Mouse (Mus musculus) hindbrain, embryonic 14.5 days (tissue): ENCODE measurements around the gene Ubl4a. TPM values are rescaled to one million over a fixed set of nuclear protein-coding genes. Genes with fewer than 3 reads are reported as not detected.

ENCODE experiments used
- microRNA-seq: library from miRNA; unstranded; fragments of <30 nt; microRNA quantifications from one replicate; pipeline ENCODE4, GENCODE M21; 2016
- polyA plus RNA-seq: library from polyadenylated mRNA; unstranded; fragments of >200 nt; fragmentation: Nextera tagmentation; extraction: Ambion mirVana; gene quantifications from 2 replicates; pipeline ENCODE4 v1.2.1, GENCODE M21; 2014

Gene Ubl4a
- polyA plus RNA-seq, 1 experiment from 2014 or later, result 68.4 TPM

Small RNAs within 50 kb of the gene (microRNA-seq; reads per million reads assigned to microRNA genes)
- 1.1 reads per million for gene Mir7092

Other genes starting within 250 kb of the Ubl4a start
- gene Opn1mw, start 245.8 kb downstream of the Ubl4a start, polyA plus RNA-seq, result not detected in 2 replicates
- 15.5 and 15.6 TPM in 2 replicates for gene Mecp2, start 237.9 kb downstream of the Ubl4a start, polyA plus RNA-seq
- not detected in 2 replicates for gene Tex28, start 205.4 kb downstream of the Ubl4a start, polyA plus RNA-seq
- 0.08 TPM in 1 of 2 replicates, not detected in the other for gene Tktl1, start 196.0 kb downstream of the Ubl4a start, polyA plus RNA-seq
- gene Flna, start 123.4 kb downstream of the Ubl4a start, polyA plus RNA-seq, result 92.7 and 100.0 TPM in 2 replicates
- gene Emd, start 118.5 kb downstream of the Ubl4a start, polyA plus RNA-seq, result 14.7 and 17.0 TPM in 2 replicates
- 484 and 540 TPM in 2 replicates for gene Rpl10, start 102.4 kb downstream of the Ubl4a start, polyA plus RNA-seq
- gene Taz, start 91.3 kb downstream of the Ubl4a start, polyA plus RNA-seq, result 48.4 and 56.5 TPM in 2 replicates
- gene Dnase1l1, start 90.9 kb downstream of the Ubl4a start, polyA plus RNA-seq, result 3.0 and 3.6 TPM in 2 replicates
- gene Atp6ap1, start 76.1 kb downstream of the Ubl4a start, polyA plus RNA-seq, result 248 and 297 TPM in 2 replicates
- gene Gdi1, start 68.2 kb downstream of the Ubl4a start, polyA plus RNA-seq, result 781 and 862 TPM in 2 replicates
- gene Fam50a, start 60.2 kb downstream of the Ubl4a start, polyA plus RNA-seq, result 45.3 and 46.8 TPM in 2 replicates
- 44.5 and 45.6 TPM in 2 replicates for gene Plxna3, start 44.2 kb downstream of the Ubl4a start, polyA plus RNA-seq
- 64.0 and 87.6 TPM in 2 replicates for gene Lage3, start 19.6 kb downstream of the Ubl4a start, polyA plus RNA-seq
- 7.1 and 9.5 TPM in 2 replicates for gene Slc10a3, start 131 bp upstream of the Ubl4a start, polyA plus RNA-seq
- gene Fam3a, start 20.1 kb upstream of the Ubl4a start, polyA plus RNA-seq, result 33.2 and 36.0 TPM in 2 replicates
- 17.8 and 21.5 TPM in 2 replicates for gene Ikbkg, start 20.1 kb upstream of the Ubl4a start, polyA plus RNA-seq
- gene G6pdx, start 56.0 kb upstream of the Ubl4a start, polyA plus RNA-seq, result 48.8 and 52.3 TPM in 2 replicates
- not detected in 2 replicates for gene Gm6880, start 108.2 kb upstream of the Ubl4a start, polyA plus RNA-seq
- not detected in 2 replicates for gene Olfr1326-ps1, start 201.7 kb upstream of the Ubl4a start, polyA plus RNA-seq
- gene Olfr1325, start 219.5 kb upstream of the Ubl4a start, polyA plus RNA-seq, result not detected in 2 replicates